Mouse (Mus musculus): Measurements from ENCODE around the gene Atg101. TPM values are rescaled to one million over a fixed set of nuclear protein-coding genes. Genes with fewer than 3 reads are reported as not detected.

Gene Atg101
- total RNA-seq, 1 experiment = 116 TPM

DNA sequence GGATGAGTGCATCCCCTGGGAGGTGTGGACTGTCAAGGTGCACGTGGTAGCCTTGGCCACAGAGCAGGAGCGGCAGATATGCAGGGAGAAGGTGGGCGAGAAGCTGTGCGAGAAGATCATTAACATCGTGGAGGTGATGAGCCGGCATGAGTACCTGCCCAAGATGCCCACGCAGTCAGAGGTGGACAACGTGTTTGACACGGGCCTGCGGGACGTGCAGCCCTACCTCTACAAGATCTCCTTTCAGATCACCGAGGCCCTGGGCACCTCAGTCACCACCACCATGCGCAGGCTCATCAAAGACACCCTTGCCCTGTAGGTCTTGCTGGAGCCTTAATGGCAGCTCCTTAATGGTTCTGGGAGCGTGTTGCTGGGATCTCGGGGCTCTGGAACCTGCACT is 6.3 kb downstream of the Atg101 start:
- Histone ChIP-seq H3K27ac (ENCODE audit: insufficient read depth, low read depth, low read length, poor library complexity, severe bottlenecking) (no peak overlapping the region), H3K4me3 (ENCODE audit: insufficient read depth in 1 of 2, low read depth in 1 of 2, low read length in 2 of 2, poor library complexity in 1 of 2, severe bottlenecking in 1 of 2) (no peak overlapping the region), H3K9ac (ENCODE audit: insufficient read depth, low read depth, low read length, poor library complexity, severe bottlenecking) (no peak overlapping the region), H3K9me3 (ENCODE audit: control insufficient read depth, insufficient read depth, low read depth, low read length) (no peaks in the 10 kb centered on the region), H3K4me1 (ENCODE audit: control insufficient read depth in 2 of 2, insufficient read depth in 2 of 2, low read length in 2 of 2, poor library complexity in 1 of 2) (peaks cover 0 to 4% of the 10 kb centered on the region in 2 experiments; a peak in 2 of 4 replicates), H3K36me3 (ENCODE audit: control insufficient read depth, insufficient read depth, low read length, poor library complexity, severe bottlenecking) (peaks cover 38% of the 10 kb centered on the region)
- TF ChIP-seq ZNF384 (IDR thresholded peaks at IDR 0.05; ENCODE audit: low read depth, low read length) = no peak
- TF ChIP-seq HCFC1 (IDR thresholded peaks at IDR 0.05; ENCODE audit: borderline replicate concordance, insufficient read depth, low read length) = no peak
- no peak for TF ChIP-seq ZC3H11A (IDR thresholded peaks at IDR 0.05; ENCODE audit: borderline replicate concordance, low read depth, low read length)
- TF ChIP-seq CHD2 (IDR thresholded peaks at IDR 0.05; ENCODE audit: low read depth, low read length) = no peak
- TF ChIP-seq MAFK (IDR thresholded peaks at IDR 0.05; ENCODE audit: insufficient read depth, low read depth, low read length) = no peak
- DNase-seq (ENCODE audit: low read depth, low spot score) = no peak
- in situ Hi-C loops (cut with MboI; ENCODE audit: low sequenced_read_pairs in 2 of 2, unreplicated experiment in 2 of 2) = no loop called here

DNA sequence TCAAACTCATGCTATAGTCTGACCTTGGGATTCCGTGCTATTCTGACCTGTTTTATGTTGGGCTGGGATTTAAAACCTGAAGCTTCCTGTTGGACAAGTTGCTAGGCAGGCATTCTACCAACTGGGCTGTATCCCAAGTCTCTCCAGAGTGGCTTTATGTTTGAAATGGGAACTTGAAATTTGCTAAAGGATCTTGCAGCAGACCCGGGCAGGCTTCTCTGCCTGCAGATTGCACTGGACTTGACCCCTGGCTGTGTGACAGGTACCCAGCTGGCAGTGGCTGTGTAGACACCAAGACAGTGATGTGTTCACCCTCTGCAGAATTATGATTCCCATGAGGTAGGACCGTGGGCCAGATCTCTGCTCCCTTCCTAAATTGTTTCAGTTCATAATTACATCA is 7.9 kb downstream of the Atg101 start:
- H3K27ac ChIP-seq (ENCODE audit: insufficient read depth, low read depth, low read length, poor library complexity, severe bottlenecking) = no peak overlapping the region
- H3K9me3 ChIP-seq (ENCODE audit: control insufficient read depth, insufficient read depth, low read depth, low read length) = no peaks in the 10 kb centered on the region
- in situ Hi-C loops (cut with MboI; ENCODE audit: low sequenced_read_pairs in 2 of 2, unreplicated experiment in 2 of 2) = no loop called here
- TF ChIP-seq MAFK (IDR thresholded peaks at IDR 0.05; ENCODE audit: insufficient read depth, low read depth, low read length) (no peak), ZNF384 (IDR thresholded peaks at IDR 0.05; ENCODE audit: low read depth, low read length) (no peak), ZC3H11A (IDR thresholded peaks at IDR 0.05; ENCODE audit: borderline replicate concordance, low read depth, low read length) (no peak)
- peaks cover 0 to 4% of the 10 kb centered on the region in 2 experiments; a peak in 1 of 4 replicates for H3K4me1 ChIP-seq (ENCODE audit: control insufficient read depth in 2 of 2, insufficient read depth in 2 of 2, low read length in 2 of 2, poor library complexity in 1 of 2)
- DNase-seq (ENCODE audit: low read depth, low spot score) = no peak
- H3K9ac ChIP-seq (ENCODE audit: insufficient read depth, low read depth, low read length, poor library complexity, severe bottlenecking) = no peak overlapping the region
- no peak overlapping the region for H3K4me3 ChIP-seq (ENCODE audit: insufficient read depth in 1 of 2, low read depth in 1 of 2, low read length in 2 of 2, poor library complexity in 1 of 2, severe bottlenecking in 1 of 2)
- peaks cover 31% of the 10 kb centered on the region for H3K36me3 ChIP-seq (ENCODE audit: control insufficient read depth, insufficient read depth, low read length, poor library complexity, severe bottlenecking)

DNA sequence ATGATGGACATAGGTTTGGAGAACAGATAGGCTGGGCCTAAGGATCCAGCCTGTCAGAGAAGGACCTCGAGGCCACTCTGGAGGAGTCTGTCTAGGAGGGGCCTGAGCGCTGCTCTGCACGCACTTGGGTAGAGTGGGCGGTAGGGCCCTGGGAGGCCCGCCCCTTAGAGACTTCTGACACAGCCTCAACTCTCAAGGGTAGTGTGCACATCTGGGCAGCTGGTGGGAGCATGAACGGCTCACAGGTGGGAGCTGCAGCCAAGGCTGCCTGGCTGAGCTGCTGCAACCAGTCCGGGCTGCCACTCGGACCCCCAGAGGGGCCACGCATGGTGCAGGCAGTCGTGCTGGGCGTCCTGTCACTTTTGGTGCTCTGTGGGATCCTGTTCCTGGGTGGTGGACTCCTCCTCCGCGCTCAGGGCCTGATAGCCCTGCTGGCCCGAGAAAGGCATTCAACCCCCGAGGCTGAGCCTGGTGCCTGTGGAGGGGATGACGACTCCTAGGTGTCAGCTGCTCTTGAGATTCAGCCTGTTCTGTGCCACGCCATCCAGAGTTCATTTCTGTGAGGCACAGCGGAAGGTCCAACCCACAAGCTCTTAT is 9.1 kb downstream of the Atg101 start, which contains the start of gene 6030408B16Rik:
Gene 6030408B16Rik, plus strand, starts transcription at position 188 of the 597 bp plus-strand sequence.
- Histone ChIP-seq H3K4me1 (ENCODE audit: control insufficient read depth in 2 of 2, insufficient read depth in 2 of 2, low read length in 2 of 2, poor library complexity in 1 of 2) (peaks cover 0 to 4% of the 10 kb centered on the region in 2 experiments; a peak in 1 of 4 replicates), H3K9ac (ENCODE audit: insufficient read depth, low read depth, low read length, poor library complexity, severe bottlenecking) (no peak within 1 kb of the TSS), H3K27ac (ENCODE audit: insufficient read depth, low read depth, low read length, poor library complexity, severe bottlenecking) (no peak within 1 kb of the TSS), H3K36me3 (ENCODE audit: control insufficient read depth, insufficient read depth, low read length, poor library complexity, severe bottlenecking) (peaks cover 23% of the 10 kb centered on the region), H3K9me3 (ENCODE audit: control insufficient read depth, insufficient read depth, low read depth, low read length) (no peaks in the 10 kb centered on the region), H3K4me3 (ENCODE audit: insufficient read depth in 1 of 2, low read depth in 1 of 2, low read length in 2 of 2, poor library complexity in 1 of 2, severe bottlenecking in 1 of 2) (no peak within 1 kb of the TSS)
- in situ Hi-C loops (cut with MboI; ENCODE audit: low sequenced_read_pairs in 2 of 2, unreplicated experiment in 2 of 2) = no loop called here
- TF ChIP-seq ZC3H11A (IDR thresholded peaks at IDR 0.05; ENCODE audit: borderline replicate concordance, low read depth, low read length) (no peak), MAFK (IDR thresholded peaks at IDR 0.05; ENCODE audit: insufficient read depth, low read depth, low read length) (no peak), CHD2 (IDR thresholded peaks at IDR 0.05; ENCODE audit: low read depth, low read length) (no peak), ZNF384 (IDR thresholded peaks at IDR 0.05; ENCODE audit: low read depth, low read length) (no peak), HCFC1 (IDR thresholded peaks at IDR 0.05; ENCODE audit: borderline replicate concordance, insufficient read depth, low read length) (no peak)
- no peak for DNase-seq (ENCODE audit: low read depth, low spot score)

DNA sequence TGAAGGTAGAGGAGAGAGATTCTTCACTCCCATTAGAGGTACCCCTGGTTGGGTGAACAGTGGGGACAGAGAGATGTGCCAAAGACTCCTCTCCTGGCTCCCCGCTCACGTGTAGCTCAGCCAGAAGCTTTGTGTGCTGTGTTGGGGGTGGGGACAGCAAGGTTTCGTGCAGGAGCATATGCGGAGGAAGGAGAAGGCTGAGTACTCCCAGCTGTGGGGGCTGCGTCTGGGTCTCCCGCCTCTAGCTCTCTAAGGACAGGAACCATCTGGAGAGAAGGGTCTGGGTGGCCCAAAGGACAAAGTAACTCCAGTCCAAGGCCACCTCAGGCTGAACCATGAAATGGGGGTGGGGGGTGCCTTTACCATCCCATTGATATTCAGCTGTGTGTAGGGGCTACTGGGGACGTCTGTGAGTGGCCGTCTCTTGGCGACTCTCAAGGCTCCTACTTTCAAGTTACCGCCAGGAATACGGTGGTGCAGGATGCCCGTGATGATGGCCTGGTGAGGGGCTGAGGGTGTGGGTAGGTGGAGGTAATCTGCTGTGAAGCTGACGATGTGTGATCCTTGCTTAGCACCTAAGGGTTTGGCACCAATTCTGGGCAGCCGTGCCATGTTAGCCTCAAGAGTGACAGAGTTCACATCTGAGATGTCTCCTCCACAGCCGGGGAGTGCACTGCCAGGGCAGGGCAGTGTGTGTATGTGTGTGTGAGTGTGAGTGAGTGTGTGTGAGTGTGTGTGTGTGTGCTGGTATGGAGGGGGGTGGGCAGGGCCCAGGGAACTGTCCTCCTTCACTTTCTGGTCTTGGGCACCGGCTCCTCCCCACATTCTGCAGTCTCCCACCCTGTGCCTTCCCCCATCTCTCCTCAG is 10.2 kb downstream of the Atg101 start:
- no peaks in the 10 kb centered on the region for H3K9me3 ChIP-seq (ENCODE audit: control insufficient read depth, insufficient read depth, low read depth, low read length)
- TF ChIP-seq HCFC1 (IDR thresholded peaks at IDR 0.05; ENCODE audit: borderline replicate concordance, insufficient read depth, low read length) = no peak
- no peak for TF ChIP-seq MAFK (IDR thresholded peaks at IDR 0.05; ENCODE audit: insufficient read depth, low read depth, low read length)
- no peak for TF ChIP-seq ZNF384 (IDR thresholded peaks at IDR 0.05; ENCODE audit: low read depth, low read length)
- no peak for TF ChIP-seq ZC3H11A (IDR thresholded peaks at IDR 0.05; ENCODE audit: borderline replicate concordance, low read depth, low read length)
- TF ChIP-seq CHD2 (IDR thresholded peaks at IDR 0.05; ENCODE audit: low read depth, low read length) = no peak
- DNase-seq (ENCODE audit: low read depth, low spot score) = no peak
- in situ Hi-C loops (cut with MboI; ENCODE audit: low sequenced_read_pairs in 2 of 2, unreplicated experiment in 2 of 2) = no loop called here
- H3K36me3 ChIP-seq (ENCODE audit: control insufficient read depth, insufficient read depth, low read length, poor library complexity, severe bottlenecking) = peaks cover 19% of the 10 kb centered on the region
- H3K27ac ChIP-seq (ENCODE audit: insufficient read depth, low read depth, low read length, poor library complexity, severe bottlenecking) = no peak overlapping the region
- no peak overlapping the region for H3K9ac ChIP-seq (ENCODE audit: insufficient read depth, low read depth, low read length, poor library complexity, severe bottlenecking)
- H3K4me1 ChIP-seq (ENCODE audit: control insufficient read depth in 2 of 2, insufficient read depth in 2 of 2, low read length in 2 of 2, poor library complexity in 1 of 2) = peaks cover 0 to 4% of the 10 kb centered on the region in 2 experiments; a peak in 1 of 4 replicates
- no peak overlapping the region for H3K4me3 ChIP-seq (ENCODE audit: insufficient read depth in 1 of 2, low read depth in 1 of 2, low read length in 2 of 2, poor library complexity in 1 of 2, severe bottlenecking in 1 of 2)
